Mouse (Mus musculus) 416B (cell line): ENCODE measurements around the gene Ranbp3l.
A peak's percentile ranks its signal among the peaks of the same experiment; 100 is the strongest.

Experiments used
- DNase-seq: peaks from one replicate; pipeline ENCODE4 v3.0.0; 2011; ENCODE audit warnings: low read depth

Ranbp3l gene

GRCm38 (mm10) chr15:9070912-9071555 is 103.3 kb downstream of the Ranbp3l start, which contains the start of gene Nadk2:
Nadk2 (plus strand) TSS chr15:9071260.
- peak; percentile 98 for DNase-seq

DNA sequence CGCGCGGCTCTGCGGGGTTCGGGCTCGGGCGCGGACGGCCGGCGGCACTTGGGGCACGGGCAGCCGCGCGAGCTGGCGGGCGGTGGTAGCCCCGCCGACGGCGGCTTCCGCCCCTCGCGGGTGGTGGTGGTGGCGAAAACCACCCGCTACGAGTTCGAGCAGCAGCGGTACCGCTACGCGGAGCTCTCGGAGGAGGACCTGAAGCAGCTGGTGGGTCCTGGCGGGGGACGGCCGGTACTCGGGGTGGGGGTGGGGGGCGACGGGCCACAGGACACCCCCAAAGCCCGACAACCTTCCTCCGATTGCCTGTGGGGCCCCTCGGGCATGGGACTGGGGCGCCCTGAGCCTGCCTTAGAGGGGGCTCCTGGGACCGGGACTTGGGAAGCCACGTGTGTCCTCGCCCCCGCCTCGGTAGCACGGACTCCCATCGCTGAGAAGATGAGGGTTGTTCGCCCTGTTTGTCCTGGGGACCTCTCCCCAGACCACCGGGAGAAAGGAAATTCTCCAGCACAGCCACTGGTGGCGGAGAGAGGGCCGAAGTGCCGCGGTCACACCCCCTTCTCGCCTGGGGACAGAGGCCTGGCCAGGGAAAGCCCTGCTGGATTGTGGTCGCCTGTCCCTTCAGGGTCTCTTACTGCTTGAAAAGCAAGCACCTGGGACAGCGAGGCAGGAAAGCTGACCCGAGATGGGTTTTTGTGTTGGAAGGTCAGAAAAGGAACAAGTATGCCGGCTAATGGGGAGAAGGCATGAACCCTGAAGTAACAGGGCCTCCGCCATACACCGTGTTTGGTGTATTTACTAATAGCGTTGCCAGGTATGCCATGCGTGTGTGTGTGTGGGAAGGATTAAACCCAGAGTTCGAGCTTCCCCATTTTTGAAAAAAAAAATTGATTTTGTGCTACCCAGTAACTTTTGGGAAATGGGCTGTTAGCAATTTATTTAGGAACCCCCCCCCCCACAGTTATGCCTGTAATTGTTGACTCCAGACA is 104.1 kb downstream of the Ranbp3l start:
- DNase-seq, result peak; percentile 34

GRCm38 (mm10) chr15:9072630-9073029 is 104.9 kb downstream of the Ranbp3l start:
- peak; percentile 69 for DNase-seq

DNA sequence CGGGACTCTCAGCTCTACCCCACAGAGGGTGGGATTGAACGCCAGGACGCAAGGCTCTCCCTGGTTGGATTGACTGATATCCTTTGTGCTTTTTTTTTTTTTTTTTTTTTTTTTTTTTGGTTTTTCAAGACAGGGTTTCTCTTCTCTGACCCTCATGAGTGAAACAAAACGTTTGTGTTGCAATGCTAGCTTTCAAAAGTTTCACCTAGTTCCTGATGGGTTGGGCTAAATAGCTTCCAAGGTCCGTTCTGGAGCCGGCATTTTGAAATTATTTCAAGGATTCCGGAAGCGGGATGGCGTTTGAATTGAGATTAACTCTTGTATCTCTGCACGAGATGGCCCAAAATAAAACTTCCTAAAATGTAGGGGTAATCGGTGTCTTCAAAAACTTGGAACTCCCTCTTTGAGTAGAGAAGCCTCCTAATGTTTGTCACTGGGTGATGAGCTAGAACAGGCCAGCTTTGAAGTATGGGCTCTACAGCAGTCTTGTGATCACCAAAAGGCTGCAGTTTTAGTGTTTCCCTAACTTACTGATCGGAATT is 105.4 kb downstream of the Ranbp3l start:
- DNase-seq, result no peak

- DNase-seq, result no peak
Measured at GRCm38 (mm10) chr15:9073684-9074083, 105.9 kb downstream of the Ranbp3l start.

GRCm38 (mm10) chr15:9074139-9074538 is 106.4 kb downstream of the Ranbp3l start:
- no peak for DNase-seq

GRCm38 (mm10) chr15:9074671-9075070 is 106.9 kb downstream of the Ranbp3l start:
- DNase-seq, result peak; percentile 79

- DNase-seq, result no peak
Measured at GRCm38 (mm10) chr15:9075608-9076200, 108.0 kb downstream of the Ranbp3l start.

- DNase-seq, result no peak
Measured at GRCm38 (mm10) chr15:9078481-9079300, 110.9 kb downstream of the Ranbp3l start.

- DNase-seq, result no peak
Measured at GRCm38 (mm10) chr15:9079626-9080025, 111.9 kb downstream of the Ranbp3l start.

GRCm38 (mm10) chr15:9080206-9080605 is 112.5 kb downstream of the Ranbp3l start:
- peak; percentile 43 for DNase-seq

DNA sequence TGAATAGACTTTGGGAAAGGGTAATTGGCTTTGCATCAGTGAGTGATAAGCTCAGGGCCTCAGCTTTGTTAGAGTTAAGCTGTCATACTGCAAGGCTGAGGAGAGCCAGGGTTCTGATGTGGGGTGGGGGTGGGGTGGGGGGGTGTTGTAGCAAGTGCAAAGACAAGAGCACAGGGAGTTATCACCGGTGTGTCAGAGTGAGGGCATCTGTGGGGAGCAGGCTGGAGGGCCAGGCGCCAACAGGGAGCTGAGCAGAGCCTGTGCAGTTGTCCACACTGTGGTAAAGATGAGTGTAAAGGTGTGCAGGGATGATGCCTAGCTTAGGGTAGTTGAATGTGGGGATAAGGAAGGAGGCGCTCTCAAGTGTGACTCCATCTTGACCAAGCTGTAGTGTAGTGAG is 113.5 kb downstream of the Ranbp3l start:
- DNase-seq, result no peak

- no peak for DNase-seq
Measured at GRCm38 (mm10) chr15:9082753-9083152, 115.0 kb downstream of the Ranbp3l start.

DNA sequence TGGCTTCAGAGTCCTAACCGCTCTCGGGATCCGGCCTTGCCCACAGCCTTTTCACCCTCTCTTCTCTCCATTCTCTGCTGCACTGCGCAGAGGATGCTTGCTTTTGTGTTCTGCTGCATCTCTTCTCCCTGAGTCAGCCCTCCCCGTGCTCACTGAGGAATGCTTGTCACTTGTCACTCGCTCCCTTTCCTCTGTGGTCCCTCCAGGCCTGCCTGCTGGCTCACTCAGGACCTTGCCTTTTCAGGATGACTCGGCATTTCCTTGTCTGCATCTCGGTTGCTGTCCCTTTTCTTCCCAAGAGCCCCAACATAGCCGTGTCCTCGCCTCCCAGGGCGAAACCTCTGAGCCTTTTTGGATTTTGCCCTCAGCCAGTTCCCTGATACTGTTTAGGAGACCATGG is 119.1 kb downstream of the Ranbp3l start:
- DNase-seq, result peak; percentile 36

DNA sequence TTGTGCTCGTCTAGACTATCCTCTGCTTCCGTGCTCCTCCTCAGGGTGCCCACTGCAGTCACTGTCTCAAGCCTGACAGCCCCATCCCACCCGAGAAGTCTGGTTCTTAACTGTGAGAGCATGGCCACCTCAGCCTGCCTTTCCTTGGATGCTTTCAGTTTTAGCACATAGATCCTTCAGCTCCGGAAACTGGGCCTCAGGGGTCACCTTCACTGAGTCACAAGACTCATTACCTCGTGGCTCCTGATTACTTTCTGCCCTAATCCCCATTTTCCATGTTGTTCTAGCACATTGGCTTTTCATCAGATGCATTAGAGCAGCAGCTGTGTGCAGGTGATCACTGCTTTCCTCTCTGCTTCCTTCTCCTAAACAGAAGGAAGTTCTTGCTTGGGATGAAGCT is 119.7 kb downstream of the Ranbp3l start:
- DNase-seq, result no peak

DNA sequence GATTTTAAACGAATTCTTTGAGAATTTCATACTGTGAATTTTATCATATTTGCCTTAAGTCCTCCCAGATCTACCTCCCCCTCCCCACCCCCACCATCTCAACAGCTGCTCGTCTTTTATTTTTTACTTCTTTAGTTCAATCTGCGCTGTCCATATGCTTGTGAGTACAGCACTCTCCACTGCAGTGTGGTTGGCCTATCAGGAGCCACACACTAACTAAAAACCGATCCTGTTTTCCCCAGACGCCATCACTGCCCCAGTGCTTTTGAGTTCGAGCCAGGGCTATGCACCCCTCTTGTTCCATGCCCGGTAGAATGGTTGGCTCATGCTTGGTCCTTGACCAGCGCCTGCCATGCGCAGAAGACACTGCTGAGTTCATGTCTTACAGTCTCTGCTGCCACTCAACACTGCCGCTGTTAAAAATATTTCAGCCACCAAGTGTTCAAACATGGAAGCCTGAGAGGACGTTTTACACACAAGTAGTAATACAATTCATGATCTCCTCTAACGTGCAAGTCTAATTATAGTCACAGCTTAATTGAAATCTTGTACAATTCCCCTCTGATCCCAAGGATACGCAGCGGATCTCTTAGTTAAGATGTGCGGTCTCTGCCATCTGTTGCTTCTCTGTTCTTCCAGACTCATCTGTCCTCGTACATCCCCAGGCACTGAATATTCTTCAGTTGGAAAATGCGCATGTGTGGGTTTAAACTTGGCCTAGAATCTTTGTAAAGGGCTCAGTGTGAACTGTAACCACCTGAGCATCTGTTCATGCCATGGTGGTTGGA is 120.3 kb downstream of the Ranbp3l start:
- no peak for DNase-seq

DNA sequence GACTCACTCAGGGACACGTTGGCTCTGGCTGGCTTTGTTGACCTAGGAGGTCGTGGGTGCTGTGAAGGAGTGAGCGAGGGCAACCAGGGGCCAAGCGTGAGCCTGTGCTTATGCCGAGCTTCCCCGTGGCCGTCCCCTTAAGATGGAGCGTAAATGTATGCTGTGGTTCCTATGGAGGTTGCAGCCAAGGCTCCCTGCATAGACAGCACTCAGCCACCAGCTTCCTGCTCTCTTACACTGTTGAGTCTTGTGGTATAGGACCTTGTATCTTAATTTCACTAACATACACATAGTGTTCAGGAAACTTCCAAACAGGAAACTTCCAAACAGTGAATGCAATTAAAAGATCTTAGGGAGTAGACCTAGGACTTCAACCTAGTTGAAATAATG is 120.9 kb downstream of the Ranbp3l start:
- DNase-seq, result no peak

DNA sequence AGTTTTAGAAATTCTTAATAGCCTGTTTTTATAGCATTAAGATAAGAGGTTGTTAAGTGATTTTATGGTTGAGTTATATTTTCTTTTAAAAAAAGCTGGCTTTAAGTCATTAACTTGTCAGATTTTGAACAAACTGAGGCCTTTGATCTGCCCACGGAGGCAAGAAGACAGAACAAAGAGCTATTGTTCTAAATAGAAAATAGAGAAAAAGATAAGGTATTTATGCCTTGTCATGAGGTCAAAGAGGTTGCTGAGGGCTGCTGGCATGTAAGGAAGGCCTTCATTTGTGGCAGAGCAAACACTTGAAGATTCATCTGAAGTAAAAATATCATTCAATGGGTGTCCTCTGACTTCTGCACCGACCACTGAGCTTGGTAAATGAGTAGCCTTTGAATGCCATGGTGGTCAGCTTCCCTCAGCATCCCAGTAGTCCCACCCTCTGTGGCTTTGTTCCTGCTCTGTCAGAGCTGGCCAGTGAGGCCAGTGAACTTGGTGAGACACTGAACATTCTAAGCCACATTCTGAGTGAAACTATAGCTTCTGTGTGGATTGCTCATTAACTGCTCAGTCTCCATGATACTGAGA is 121.5 kb downstream of the Ranbp3l start:
- no peak for DNase-seq

DNA sequence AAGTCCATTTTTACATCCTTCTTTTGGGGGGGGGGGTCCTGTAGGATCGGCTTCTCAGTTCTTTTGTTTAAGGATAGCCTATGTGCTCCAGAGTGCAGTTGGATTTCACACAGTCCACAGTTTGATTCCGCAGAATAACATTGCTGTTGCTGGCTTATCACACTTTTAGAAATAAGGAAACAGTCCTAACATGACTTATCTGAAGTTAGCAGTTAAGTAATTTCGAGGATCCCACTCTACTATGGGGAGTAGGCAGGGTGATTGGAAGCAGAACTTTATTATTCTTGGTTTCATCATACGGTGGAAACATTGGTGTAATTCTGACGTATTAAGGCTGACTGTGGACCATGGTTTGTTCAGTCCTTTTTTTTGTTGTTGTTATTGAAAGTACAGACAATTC is 122.9 kb downstream of the Ranbp3l start:
- DNase-seq, result no peak

DNA sequence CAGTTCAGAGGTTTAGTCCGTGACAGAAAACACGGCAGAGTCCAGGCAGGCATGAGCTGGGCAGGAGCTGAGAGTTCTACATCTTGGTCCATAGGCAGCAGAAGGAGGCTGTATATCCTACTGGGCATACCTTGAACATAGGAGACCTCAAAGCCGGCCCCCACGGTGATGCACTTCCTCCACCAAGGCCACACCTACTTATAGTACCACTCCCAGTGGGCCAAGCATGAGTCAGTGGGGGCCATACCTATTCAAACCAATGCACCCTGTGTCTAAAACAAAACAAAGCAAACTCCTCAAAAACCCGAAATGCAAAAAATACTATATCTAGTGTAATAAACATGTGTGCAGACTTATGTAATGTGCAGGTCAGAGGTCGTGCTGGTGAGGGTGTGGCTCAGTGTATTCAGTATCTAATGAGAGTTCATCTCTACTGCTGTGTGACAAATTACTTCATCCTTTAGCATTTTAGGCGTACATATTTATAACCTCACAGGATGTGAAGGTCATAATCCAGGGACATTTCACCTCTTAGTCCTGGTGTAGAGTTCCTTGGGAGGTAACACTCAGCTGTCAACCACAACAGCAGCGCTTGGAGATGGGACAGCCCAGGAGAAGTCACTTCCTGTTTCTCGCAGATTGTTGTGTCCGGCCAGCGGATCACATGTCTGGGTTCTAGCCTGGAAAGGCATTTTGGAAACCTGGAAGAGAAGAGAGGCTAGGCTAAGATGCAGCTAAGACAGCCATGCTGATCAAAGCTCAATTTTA is 126.0 kb downstream of the Ranbp3l start:
- no peak for DNase-seq
